Mouse (Mus musculus): Measurements from ENCODE around the gene Dpf2. TPM values are rescaled to one million over a fixed set of nuclear protein-coding genes. Genes with fewer than 3 reads are reported as not detected.

The Dpf2 gene
- total and polyA plus RNA-seq, 2 experiments from 2014 or later, result 56.8 to 64.5 TPM

DNA sequence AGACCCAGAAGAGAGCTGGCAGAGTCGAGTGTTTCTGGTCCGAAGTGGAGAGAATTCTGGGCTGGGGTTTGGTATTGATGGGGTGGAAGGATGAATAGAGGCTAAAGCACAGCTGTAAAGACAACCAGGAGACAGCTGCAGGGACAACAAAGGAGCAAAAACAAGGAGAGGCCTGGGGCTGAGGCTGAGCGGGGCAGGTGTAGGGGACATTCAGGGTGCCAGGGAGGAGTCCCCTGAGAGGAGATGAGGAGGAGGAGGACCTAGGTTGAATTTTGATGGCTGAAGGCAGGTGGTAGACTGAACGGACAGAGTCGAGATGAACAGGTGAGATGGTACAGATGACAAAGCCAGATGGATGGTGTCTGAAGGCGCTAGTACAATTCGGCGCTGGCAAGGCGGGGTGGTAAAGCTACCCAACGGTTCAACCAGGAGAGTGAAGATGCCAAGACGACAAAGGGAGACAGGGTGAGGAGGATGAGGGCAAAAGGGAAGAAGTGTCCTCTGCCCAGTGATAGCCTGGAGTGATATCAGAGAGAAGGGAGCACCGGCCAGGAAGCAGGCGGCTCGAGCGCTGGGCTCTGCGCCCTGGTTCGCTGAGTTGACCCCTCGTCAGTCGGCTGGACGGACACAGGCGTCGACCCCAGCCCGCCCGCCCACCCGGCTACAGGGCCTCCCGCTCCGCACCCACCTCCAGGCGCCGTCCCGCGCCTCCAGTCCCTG lies 19.4 kb downstream of the Dpf2 start:
- peak overlapping the region; percentile 74 for H3K4me2 ChIP-seq (ENCODE audit: low read depth)
- WGBS, result 8% methylated on average over 26 of the region's 31 CpGs
- peak overlapping the region; percentile 71 for H3K27ac ChIP-seq (ENCODE audit: low read depth, low read length)
- DNase-seq (peak; percentile 45), ATAC-seq (peak; percentile 45)
- no peaks in the 10 kb centered on the region for H3K9me3 ChIP-seq (ENCODE audit: low read length)
- peaks cover 11% of the 10 kb centered on the region for H3K4me1 ChIP-seq (ENCODE audit: insufficient read depth)
- peak overlapping the region; percentile 79 for H3K9ac ChIP-seq
- no peaks in the 10 kb centered on the region for H3K27me3 ChIP-seq (ENCODE audit: insufficient read depth, low read length)
- peaks cover 18% of the 10 kb centered on the region for H3K36me3 ChIP-seq (ENCODE audit: insufficient read depth)
- peak overlapping the region; percentile 71 for H3K4me3 ChIP-seq (ENCODE audit: low read depth, low read length)
- no peak for TF ChIP-seq CTCF (IDR thresholded peaks at IDR 0.05; ENCODE audit: low read depth)

DNA sequence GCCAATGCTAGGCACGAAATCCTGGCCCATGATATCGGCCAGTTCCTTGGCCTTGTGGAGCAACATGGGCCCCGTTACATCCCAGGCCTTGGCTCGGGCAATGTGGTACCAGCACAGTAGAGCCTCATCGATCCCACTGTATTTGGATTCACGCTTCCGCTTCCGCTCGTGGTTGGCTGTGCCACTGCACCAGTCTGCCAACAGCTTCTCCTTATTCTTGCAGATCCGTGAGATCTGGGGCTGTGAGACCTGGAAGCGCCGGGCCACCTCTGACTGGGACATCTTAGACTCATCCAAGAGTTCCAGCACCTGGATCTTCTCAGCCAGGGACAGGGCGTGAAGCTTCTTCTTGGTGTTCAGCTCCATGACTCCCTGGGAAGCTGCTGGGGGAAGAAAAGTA lies 20.1 kb downstream of the Dpf2 start:
- H3K9ac ChIP-seq, result no peak overlapping the region
- H3K4me2 ChIP-seq (ENCODE audit: low read depth), result peak overlapping the region; percentile 74
- H3K4me3 ChIP-seq (ENCODE audit: low read depth, low read length), result peak overlapping the region; percentile 71
- WGBS, result 87% methylated on average over 13 of the region's 13 CpGs
- H3K27ac ChIP-seq (ENCODE audit: low read depth, low read length), result peak overlapping the region; percentile 71; the same call in 1 of the 2 replicates
- H3K9me3 ChIP-seq (ENCODE audit: low read length), result no peaks in the 10 kb centered on the region
- peaks cover 11% of the 10 kb centered on the region for H3K4me1 ChIP-seq (ENCODE audit: insufficient read depth)
- no peak for ATAC-seq
- no peak for DNase-seq
- H3K36me3 ChIP-seq (ENCODE audit: insufficient read depth), result peaks cover 16% of the 10 kb centered on the region
- TF ChIP-seq CTCF (IDR thresholded peaks at IDR 0.05; ENCODE audit: low read depth), result no peak
- H3K27me3 ChIP-seq (ENCODE audit: insufficient read depth, low read length), result no peaks in the 10 kb centered on the region

DNA sequence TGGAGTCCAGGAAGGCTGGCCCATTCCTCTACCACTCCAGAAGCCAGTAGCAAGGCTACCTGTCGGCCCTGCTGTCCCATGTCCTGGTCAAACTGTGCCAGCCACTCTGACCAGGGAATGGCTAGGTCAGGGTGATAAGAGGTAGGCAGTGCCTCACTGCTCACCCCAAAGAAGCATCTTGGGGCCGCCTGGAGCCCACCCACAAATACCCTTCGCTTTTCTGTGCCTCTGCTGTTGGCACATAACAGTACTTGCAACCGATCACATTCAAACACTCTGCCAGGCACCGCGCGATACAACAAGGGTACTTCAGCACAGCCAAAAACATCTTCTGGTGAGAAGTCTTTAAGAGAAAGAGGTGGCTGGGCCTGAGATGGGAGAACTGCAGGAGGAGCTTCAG lies 20.5 kb downstream of the Dpf2 start:
- Histone ChIP-seq H3K9me3 (ENCODE audit: low read length) (no peaks in the 10 kb centered on the region), H3K27me3 (ENCODE audit: insufficient read depth, low read length) (no peaks in the 10 kb centered on the region), H3K27ac (ENCODE audit: low read depth, low read length) (no peak overlapping the region), H3K4me2 (ENCODE audit: low read depth) (peak overlapping the region; percentile 74; the same call in 1 of the 2 replicates), H3K4me3 (ENCODE audit: low read depth, low read length) (no peak overlapping the region), H3K4me1 (ENCODE audit: insufficient read depth) (peaks cover 11% of the 10 kb centered on the region), H3K36me3 (ENCODE audit: insufficient read depth) (peaks cover 11% of the 10 kb centered on the region), H3K9ac (no peak overlapping the region)
- TF ChIP-seq CTCF (IDR thresholded peaks at IDR 0.05; ENCODE audit: low read depth), result no peak
- 94% methylated on average over 7 of the region's 7 CpGs for whole genome bisulfite sequencing
- no peak for ATAC-seq
- DNase-seq, result no peak

DNA sequence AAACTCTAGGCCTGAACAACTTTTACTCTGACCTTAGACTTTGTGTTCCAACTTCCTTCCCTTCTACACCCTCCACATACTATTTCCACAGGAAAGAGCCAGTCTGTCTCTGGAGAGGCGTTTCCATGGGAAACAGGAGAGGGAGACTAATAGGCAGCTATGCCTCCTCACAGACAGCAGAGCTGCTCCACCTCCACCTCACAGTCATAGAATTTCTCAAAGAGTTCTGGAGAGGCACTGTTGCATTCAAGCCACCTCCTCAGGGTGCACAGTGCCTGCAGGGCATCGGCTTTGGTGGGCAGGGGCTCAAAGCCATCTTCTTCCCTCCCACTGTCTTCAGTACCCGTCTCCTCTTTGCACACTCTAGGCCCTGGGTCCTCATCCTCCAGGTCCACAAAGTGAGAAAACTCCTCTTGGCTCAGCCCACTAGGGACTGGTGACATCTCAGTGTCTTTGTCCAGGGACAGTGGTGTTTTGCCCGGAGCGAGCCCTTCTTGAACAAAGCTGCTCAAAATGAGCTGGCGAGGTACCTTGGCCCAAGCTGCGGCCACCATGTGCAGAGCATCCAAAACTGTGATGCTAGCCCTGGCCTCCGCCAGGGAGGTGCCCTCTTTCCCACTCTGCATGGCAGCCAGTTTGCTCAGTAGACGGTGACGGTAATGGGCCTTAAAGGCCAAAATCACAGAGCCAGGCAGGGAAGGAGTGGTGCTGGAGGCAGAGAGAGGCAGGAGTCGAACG lies 21.1 kb downstream of the Dpf2 start:
- Histone ChIP-seq H3K4me3 (ENCODE audit: low read depth, low read length) (no peak overlapping the region), H3K9me3 (ENCODE audit: low read length) (no peaks in the 10 kb centered on the region), H3K27me3 (ENCODE audit: insufficient read depth, low read length) (no peaks in the 10 kb centered on the region), H3K4me1 (ENCODE audit: insufficient read depth) (peaks cover 11% of the 10 kb centered on the region), H3K27ac (ENCODE audit: low read depth, low read length) (no peak overlapping the region), H3K4me2 (ENCODE audit: low read depth) (no peak overlapping the region), H3K9ac (no peak overlapping the region), H3K36me3 (ENCODE audit: insufficient read depth) (peaks cover 9% of the 10 kb centered on the region)
- WGBS, result 89% methylated on average over 12 of the region's 12 CpGs
- TF ChIP-seq CTCF (IDR thresholded peaks at IDR 0.05; ENCODE audit: low read depth), result no peak
- ATAC-seq (no peak), DNase-seq (no peak)

DNA sequence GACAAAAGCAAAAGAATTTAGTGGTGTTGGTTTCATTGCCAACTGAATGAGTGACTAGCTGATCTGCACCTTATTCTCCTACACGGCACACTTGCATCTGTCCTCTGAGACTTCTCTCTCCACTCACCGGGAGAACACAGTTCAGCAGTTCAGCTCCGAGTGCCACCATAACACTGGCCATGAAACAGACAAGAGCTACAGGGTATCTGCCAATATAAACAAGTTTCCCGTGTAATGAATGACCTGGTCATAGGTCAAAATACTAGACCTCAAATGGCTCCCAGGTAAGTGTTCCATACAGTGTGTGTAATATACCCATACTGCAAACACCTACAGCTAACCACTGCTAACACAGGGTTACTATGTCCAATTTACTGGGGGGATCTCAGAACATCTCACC lies 23.6 kb downstream of the Dpf2 start:
- no peak overlapping the region for H3K27ac ChIP-seq (ENCODE audit: low read depth, low read length)
- no peak overlapping the region for H3K4me2 ChIP-seq (ENCODE audit: low read depth)
- no peak overlapping the region for H3K9ac ChIP-seq
- H3K4me1 ChIP-seq (ENCODE audit: insufficient read depth), result peaks cover 9% of the 10 kb centered on the region
- no peaks in the 10 kb centered on the region for H3K9me3 ChIP-seq (ENCODE audit: low read length)
- TF ChIP-seq CTCF (IDR thresholded peaks at IDR 0.05; ENCODE audit: low read depth), result no peak
- no peak overlapping the region for H3K4me3 ChIP-seq (ENCODE audit: low read depth, low read length)
- H3K27me3 ChIP-seq (ENCODE audit: insufficient read depth, low read length), result no peaks in the 10 kb centered on the region
- no peaks in the 10 kb centered on the region for H3K36me3 ChIP-seq (ENCODE audit: insufficient read depth)
- WGBS, result 74% methylated on average over 4 of the region's 4 CpGs
- ATAC-seq (no peak), DNase-seq (no peak)

DNA sequence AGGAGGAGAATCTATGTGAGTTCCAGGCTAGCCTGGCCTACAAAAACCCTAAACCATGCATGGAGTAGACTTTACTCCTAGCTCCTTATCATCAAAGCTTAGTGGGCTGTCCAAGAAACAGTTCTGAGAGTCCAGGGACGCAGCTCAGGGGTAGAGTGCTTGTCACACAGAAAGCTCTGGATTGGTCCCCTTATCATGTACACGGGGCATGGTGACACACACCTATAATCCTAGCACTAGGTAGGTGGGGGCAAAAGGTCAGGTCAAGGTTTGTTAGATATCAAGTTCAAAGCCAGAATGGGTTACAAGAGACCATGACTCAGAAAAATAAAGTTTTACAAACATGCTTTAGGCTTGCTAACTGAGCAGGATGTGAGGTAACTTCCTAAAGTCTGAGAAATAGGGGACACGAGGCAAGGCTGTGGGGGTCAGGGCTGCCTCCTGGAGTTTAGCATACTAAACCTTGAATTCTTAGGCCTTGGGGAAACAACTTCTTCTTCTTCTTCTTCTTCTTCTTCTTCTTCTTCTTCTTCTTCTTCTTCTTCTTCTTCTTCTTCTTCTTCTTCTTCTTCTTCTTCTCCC lies 25.5 kb downstream of the Dpf2 start:
- Histone ChIP-seq H3K9ac (no peak overlapping the region), H3K36me3 (ENCODE audit: insufficient read depth) (no peaks in the 10 kb centered on the region), H3K27ac (ENCODE audit: low read depth, low read length) (no peak overlapping the region), H3K9me3 (ENCODE audit: low read length) (no peaks in the 10 kb centered on the region), H3K4me2 (ENCODE audit: low read depth) (no peak overlapping the region), H3K4me3 (ENCODE audit: low read depth, low read length) (no peak overlapping the region), H3K4me1 (ENCODE audit: insufficient read depth) (no peaks in the 10 kb centered on the region), H3K27me3 (ENCODE audit: insufficient read depth, low read length) (no peaks in the 10 kb centered on the region)
- no peak for DNase-seq
- 84% methylated on average over 3 of the region's 3 CpGs for WGBS
- ATAC-seq, result no peak
- TF ChIP-seq CTCF (IDR thresholded peaks at IDR 0.05; ENCODE audit: low read depth), result no peak

DNA sequence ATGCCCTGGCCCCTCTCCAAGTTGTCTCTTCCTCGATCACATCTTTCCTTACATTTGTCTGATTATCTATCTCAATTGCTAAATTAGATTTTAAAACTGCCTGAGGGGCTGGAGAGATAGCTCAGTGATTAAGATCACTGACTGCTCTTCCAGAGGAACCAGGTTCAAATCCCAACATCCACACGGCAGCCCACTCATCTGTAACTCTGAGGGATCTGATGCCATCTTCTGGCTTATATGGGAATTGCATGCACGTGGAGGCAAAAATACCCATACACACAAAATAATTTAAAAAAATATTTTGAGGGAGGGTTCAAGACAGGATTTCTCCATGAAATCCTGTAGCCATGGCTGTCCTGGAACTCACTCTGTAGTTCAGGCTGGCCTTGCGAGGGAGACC lies 27.0 kb downstream of the Dpf2 start:
- Histone ChIP-seq H3K27ac (ENCODE audit: low read depth, low read length) (no peak overlapping the region), H3K36me3 (ENCODE audit: insufficient read depth) (no peaks in the 10 kb centered on the region), H3K4me1 (ENCODE audit: insufficient read depth) (no peaks in the 10 kb centered on the region), H3K4me3 (ENCODE audit: low read depth, low read length) (no peak overlapping the region), H3K9me3 (ENCODE audit: low read length) (no peaks in the 10 kb centered on the region), H3K9ac (no peak overlapping the region), H3K4me2 (ENCODE audit: low read depth) (no peak overlapping the region), H3K27me3 (ENCODE audit: insufficient read depth, low read length) (no peaks in the 10 kb centered on the region)
- TF ChIP-seq CTCF (IDR thresholded peaks at IDR 0.05; ENCODE audit: low read depth), result peak; percentile 65
- WGBS, result 64% methylated on average over 4 of the region's 4 CpGs
- no peak for ATAC-seq
- DNase-seq, result no peak
